Mouse (Mus musculus) 3134 (cell line): ENCODE results near the gene Akap6.

Experiments
- DNase-seq: peaks from one replicate; pipeline ENCODE4 v3.0.0-alpha.2; 2011; ENCODE audit warnings: low spot score; ENCODE audit not compliant: insufficient read length; ENCODE audit errors: extremely low read depth

Akap6 gene

DNA sequence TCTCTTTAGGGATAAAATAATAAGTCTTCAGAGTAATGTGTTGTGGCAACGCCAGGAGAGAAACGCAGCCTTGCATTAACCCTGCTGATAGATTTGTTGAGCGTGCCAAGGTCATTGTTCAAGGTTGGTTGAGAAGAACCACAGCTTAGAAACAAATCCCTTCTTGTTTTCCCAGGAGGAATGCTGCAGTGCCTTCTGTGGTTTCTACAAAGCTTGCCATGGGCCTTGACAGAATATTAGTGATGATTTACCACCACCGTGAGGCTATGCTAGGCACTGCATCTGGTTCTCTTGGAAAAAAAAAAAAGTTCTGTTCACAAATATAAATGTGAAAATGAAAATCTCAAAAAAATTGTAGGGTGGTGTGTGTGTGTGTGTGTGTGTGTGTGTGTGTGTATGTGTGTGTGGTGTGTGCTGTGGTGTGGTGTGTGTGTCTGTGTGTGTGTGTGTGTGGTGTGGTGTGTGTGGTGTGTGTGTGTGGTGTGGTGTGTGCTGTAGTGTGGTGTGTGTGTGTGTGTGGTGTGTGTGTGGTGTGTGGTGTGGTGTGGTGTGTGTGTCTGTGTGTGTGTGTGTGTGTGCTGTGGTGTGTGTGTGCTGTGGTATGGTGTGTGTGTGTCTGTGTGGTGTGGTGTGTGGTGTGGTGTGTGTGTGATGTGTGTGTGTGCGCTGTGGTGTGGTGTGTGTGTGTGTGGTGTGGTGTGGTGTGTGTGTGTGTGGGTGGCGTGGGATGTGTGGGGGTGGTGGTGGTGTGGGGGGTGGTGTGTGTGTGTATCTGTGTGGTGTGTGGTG lies 196.7 kb downstream of the Akap6 start:
- peak; percentile 51 for DNase-seq

DNA sequence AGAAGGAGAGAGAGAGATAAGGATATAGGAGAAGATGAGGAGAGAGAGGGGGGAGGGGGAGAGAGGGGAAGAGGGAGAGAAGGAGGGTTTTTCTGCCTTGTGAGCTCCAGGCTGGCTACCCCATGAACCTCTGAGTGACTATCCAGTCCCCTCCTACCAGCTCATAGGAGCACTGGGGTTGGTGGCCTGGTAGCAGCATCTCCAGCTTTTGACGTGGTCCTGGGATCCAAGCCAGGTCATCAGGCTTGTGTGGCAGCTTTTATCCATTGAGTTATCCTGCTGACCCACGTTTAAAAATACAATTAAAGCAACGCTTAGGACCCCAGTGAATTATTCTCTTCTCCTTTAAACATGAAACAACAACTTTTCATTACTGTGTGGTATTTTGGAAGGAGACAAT lies 197.6 kb downstream of the Akap6 start:
- no peak for DNase-seq

DNA sequence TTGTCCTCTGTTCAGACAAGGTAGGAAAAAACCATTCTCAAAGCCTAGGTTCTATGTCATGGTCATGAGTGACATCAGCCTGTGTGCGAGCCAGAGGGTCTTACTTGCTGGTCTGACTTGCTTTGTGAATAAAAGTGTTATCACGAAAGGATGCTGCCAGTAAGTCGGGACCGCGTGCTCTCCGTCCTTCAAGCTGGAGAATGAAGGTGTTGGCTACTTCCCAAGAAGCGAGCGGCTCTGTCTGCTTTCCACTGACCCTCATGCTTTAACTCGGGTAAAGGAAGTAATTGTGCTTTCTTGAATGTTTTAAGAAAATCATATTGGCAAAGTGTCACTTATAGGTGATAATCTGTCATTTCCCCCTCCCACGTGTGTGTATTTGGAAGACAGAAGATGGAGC lies 198.9 kb downstream of the Akap6 start:
- DNase-seq, result no peak

DNA sequence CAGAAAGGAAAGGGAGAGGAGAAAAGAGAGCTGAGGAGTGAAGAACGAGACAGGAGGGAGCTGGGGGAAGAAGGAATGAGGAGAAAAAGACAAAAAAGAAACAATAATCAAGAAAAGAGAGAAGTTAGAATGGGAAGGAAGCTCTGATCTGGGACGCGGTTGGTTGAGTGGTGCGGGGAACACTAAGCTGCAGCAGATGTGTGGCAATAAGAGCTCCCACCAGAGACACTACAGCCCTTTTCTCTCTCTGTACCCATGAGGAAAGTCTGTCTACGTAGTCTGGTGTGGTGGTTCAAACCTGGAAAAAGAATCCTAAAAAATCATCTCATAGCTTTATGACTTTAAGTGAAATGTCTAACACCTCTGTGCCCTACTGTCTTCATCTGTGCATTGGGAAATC lies 204.9 kb downstream of the Akap6 start:
- DNase-seq, result no peak

- DNase-seq, result no peak
Observed at GRCm38 (mm10) chr12:52908448-52909066, 209.4 kb downstream of the Akap6 start.

GRCm38 (mm10) chr12:52910345-52910744 lies 211.2 kb downstream of the Akap6 start:
- DNase-seq, result no peak

GRCm38 (mm10) chr12:52910819-52911218 lies 211.6 kb downstream of the Akap6 start:
- no peak for DNase-seq

DNA sequence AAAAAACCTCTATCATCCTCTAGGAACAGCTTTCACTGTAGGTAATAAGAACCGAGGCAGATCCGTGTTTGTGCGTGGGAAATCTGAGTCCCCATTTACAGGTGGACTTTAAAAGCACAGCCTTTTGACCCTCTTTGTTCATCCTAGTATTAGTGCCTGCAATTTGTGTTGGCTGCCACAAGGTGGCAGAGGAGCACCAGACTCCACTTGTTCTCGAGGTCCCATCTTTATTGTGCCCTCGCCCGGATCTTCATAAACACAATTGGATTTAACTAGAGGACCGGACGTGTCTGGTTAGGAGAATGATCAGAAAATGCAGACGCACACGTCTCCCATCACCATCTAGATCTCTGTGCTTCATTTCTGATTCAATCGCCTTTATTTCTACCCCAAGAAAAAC lies 219.8 kb downstream of the Akap6 start:
- DNase-seq, result no peak

- no peak for DNase-seq
Observed at GRCm38 (mm10) chr12:52922510-52922909, 223.3 kb downstream of the Akap6 start.

DNA sequence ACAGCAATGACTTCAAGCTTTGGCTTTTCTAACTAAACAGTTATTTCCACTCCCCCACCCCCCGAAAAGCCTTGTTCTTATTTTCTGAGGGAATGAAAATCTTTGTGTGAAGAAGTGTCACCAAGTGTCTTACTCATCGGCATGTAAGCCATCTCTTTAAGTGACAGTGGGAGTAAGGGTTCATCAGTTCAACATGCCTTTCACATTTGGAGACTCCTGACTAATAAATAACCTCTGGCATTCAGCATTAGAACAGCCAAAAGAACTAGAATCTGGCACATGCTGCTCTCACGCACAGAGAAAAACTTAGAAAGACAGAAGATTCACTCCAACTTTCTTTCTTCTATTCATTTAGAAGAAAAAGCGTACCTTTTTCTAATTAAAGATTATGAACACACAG lies 226.3 kb downstream of the Akap6 start:
- no peak for DNase-seq

- DNase-seq, result no peak
Observed at GRCm38 (mm10) chr12:52933832-52934231, 234.6 kb downstream of the Akap6 start.

DNA sequence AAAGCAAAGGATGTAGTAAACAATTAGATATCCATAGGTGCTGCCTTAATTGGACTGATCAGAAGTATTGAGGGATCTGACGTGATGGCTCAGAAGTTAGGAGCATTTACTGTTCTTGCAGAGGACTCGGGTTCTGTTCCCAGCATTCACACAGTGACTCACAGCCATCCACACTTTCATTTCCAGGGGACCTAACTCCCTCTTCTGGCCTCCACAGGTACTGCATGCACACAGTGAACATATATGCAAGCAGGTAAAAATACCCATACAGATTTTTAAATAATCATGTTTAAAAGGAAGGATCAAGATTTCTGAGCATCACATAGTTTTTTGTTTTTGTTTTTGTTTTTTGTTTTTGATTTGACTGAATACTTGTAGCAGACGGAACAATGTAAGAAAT lies 235.8 kb downstream of the Akap6 start:
- no peak for DNase-seq

GRCm38 (mm10) chr12:52938786-52939185 lies 239.6 kb downstream of the Akap6 start:
- DNase-seq, result no peak

- DNase-seq, result no peak
Observed at GRCm38 (mm10) chr12:52939324-52939946, 240.3 kb downstream of the Akap6 start.

- no peak for DNase-seq
Observed at GRCm38 (mm10) chr12:52941941-52942340, 242.8 kb downstream of the Akap6 start.

- no peak for DNase-seq
Observed at GRCm38 (mm10) chr12:52944274-52944673, 245.1 kb downstream of the Akap6 start.

GRCm38 (mm10) chr12:52944949-52945348 lies 245.8 kb downstream of the Akap6 start:
- DNase-seq, result no peak

DNA sequence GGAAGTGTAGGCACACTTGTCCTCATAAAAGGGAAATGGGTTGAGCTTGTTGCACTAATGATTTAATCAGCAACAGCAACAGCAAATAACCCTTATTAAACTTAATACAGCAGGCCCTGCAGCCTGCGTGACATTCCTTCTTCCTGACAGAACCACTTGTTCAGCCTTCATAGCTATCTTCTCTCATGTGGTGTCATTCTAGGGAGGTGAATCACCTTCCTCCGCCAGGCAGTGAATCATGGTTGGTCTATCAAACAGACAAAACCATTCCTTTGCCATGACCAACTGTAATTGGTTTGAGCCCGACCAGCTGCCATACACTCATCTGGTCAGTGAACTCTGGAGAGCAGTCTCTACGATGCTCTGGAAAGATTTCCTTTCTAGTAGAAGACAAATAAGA lies 251.5 kb downstream of the Akap6 start:
- DNase-seq, result peak; percentile 70

DNA sequence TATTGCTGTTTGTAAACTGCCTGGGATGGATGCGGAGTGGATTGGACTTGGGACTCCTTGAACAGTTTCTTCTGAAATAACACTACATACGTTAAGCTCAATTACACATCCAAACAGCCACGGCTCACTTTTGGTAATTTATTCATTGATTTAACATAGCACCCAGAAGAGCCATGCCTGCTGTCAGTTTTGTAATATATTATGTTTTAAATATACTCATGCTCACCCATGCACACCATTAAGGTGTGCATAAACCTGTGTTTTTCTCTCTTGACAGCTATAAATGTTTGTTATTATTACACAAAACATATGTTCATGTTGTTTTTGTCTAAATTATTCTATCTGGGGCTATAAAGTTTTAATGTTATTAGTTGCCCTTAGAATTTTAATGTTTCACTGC lies 258.4 kb downstream of the Akap6 start:
- DNase-seq, result no peak

DNA sequence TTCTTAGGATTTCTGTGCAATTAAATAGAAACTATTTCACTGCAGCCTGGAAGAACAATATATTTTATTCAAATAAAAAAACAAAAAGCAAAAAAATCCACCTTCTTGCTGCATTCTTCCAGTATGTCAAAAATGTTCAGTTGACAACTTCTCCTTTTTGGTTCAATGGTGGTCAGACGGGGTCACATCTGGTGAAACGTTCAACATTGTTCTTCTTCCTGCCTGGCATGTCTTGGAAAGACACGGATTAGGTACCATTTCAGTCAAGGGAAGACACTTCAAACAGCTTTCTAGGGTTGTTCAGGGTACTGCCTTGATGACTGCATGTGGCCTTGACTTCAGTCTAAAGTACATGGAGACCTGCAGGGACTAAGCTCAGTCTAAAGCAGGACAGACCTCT lies 258.8 kb downstream of the Akap6 start:
- no peak for DNase-seq

GRCm38 (mm10) chr12:52991745-52992144 lies 292.6 kb downstream of the Akap6 start:
- DNase-seq, result no peak

- no peak for DNase-seq
Observed at GRCm38 (mm10) chr12:53012336-53012735, 313.2 kb downstream of the Akap6 start.
